Mouse (Mus musculus) lung, embryonic 15.5 days (tissue): ENCODE measurements around the gene Nsun7. TPM values are rescaled to one million over a fixed set of nuclear protein-coding genes. Genes with fewer than 3 reads are reported as not detected.
"Not testable (repeated sequence)": the region's sequence is repeated elsewhere in the genome, so short reads cannot be mapped to it uniquely, and the experiment has no call there.

Experiments
- ATAC-seq: fragments of 200-750 bp; cut with Nextera tagmentation; 2 replicates; pipeline ENCODE4 v1.8.0; 2017; ENCODE audit warnings: moderate number of reproducible peaks, borderline replicate concordance; ENCODE audit not compliant: low FRiP score, low TSS enrichment; ENCODE audit errors: extremely low read depth
- H3K27ac ChIP-seq: fragments of 300-500 bp; sonication (generic); 2 replicates; pipeline ENCODE4 v1.5.1; 2015; ENCODE audit warnings: moderate library complexity, mild to moderate bottlenecking, inconsistent platforms
- H3K27me3 ChIP-seq: fragments of 300-500 bp; sonication (generic); 2 replicates; pipeline ENCODE4 v1.6.1; 2015; ENCODE audit warnings: inconsistent platforms
- H3K36me3 ChIP-seq: fragments of 300-500 bp; sonication (generic); 2 replicates; pipeline ENCODE4 v1.6.1; 2015; ENCODE audit warnings: inconsistent platforms
- H3K4me1 ChIP-seq: fragments of 300-500 bp; sonication (generic); 2 replicates; pipeline ENCODE4 v1.6.1; 2015; ENCODE audit warnings: inconsistent platforms
- H3K4me2 ChIP-seq: fragments of 300-500 bp; sonication (generic); 2 replicates; pipeline ENCODE4 v1.6.1; 2015; ENCODE audit warnings: inconsistent platforms, mild to moderate bottlenecking, moderate library complexity
- H3K4me3 ChIP-seq: fragments of 300-500 bp; sonication (generic); 2 replicates; pipeline ENCODE4 v1.5.1; 2015; ENCODE audit warnings: mild to moderate bottlenecking, inconsistent platforms
- H3K9ac ChIP-seq: fragments of 300-500 bp; sonication (generic); 2 replicates; pipeline ENCODE4 v1.6.1; 2015; ENCODE audit warnings: inconsistent platforms
- H3K9me3 ChIP-seq: fragments of 300-500 bp; sonication (generic); 2 replicates; pipeline ENCODE4 v1.6.1; 2016; ENCODE audit warnings: inconsistent platforms
- WGBS: fragments of 180-500 bp; shearing (Covaris S2); methylation state at CpG from one replicate; pipeline ENCODE4 v1.1.7; 2015; 5-methylcytosine and 5-hydroxymethylcytosine counted together
- polyA plus RNA-seq: library from polyadenylated mRNA; unstranded; fragments of >200 nt; fragmentation: Nextera tagmentation; extraction: Ambion mirVana; gene quantifications from 2 replicates; pipeline ENCODE4 v1.2.1, GENCODE M21; 2015

Gene Nsun7
- polyA plus RNA-seq, 1 experiment from 2014 or later = 2.3 TPM

- Histone ChIP-seq H3K27me3 (no peaks in the 10 kb centered on the region), H3K4me1 (no peaks in the 10 kb centered on the region), H3K4me3 (no peak overlapping the region), H3K9ac (no peak overlapping the region), H3K36me3 (no peaks in the 10 kb centered on the region), H3K4me2 (no peak overlapping the region), H3K9me3 (no peaks in the 10 kb centered on the region), H3K27ac (no peak overlapping the region)
- no peak for ATAC-seq
- WGBS = 65% methylated on average over 6 of the region's 6 CpGs
Measured at GRCm38 (mm10) chr5:66244043-66244660, 15.5 kb upstream of the Nsun7 start.

- H3K27me3 ChIP-seq = no peaks in the 10 kb centered on the region
- H3K27ac ChIP-seq = no peak overlapping the region
- WGBS = 55% methylated on average over 9 of the region's 10 CpGs
- H3K9ac ChIP-seq = no peak overlapping the region
- H3K36me3 ChIP-seq = no peaks in the 10 kb centered on the region
- H3K4me1 ChIP-seq = no peaks in the 10 kb centered on the region
- no peak overlapping the region for H3K4me3 ChIP-seq
- no peak for ATAC-seq
- no peaks in the 10 kb centered on the region for H3K9me3 ChIP-seq
- H3K4me2 ChIP-seq = no peak overlapping the region
Measured at GRCm38 (mm10) chr5:66245958-66246497, 13.7 kb upstream of the Nsun7 start.

GRCm38 (mm10) chr5:66253219-66253618 is 6.5 kb upstream of the Nsun7 start:
- Histone ChIP-seq H3K4me1 (no peaks in the 10 kb centered on the region), H3K27me3 (no peaks in the 10 kb centered on the region), H3K4me2 (no peak overlapping the region), H3K27ac (no peak overlapping the region), H3K9me3 (no peaks in the 10 kb centered on the region), H3K9ac (no peak overlapping the region), H3K4me3 (no peak overlapping the region), H3K36me3 (no peaks in the 10 kb centered on the region)
- 59% methylated on average over 5 of the region's 5 CpGs for WGBS
- ATAC-seq = no peak

DNA sequence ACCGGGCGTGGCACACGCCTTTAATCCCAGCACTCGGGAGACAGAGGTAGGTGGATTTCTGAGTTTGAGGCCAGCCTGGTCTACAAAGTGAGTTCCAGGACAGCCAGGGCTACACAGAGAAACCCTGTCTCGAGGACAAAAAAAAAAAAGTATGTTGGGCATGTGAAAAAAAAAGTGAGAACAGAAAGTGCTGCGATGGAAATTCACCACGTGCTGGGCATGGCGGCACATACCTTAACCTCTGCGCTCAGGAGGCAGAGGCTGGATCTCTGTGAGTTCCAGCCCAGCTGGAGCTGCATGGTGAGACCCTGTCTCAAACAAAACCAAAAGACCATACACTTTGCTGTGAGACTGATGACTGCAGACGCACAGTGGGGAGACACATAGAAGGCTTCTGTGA is 4.7 kb upstream of the Nsun7 start:
- Histone ChIP-seq H3K4me2 (no peak overlapping the region), H3K27me3 (no peaks in the 10 kb centered on the region), H3K27ac (no peak overlapping the region), H3K36me3 (no peaks in the 10 kb centered on the region), H3K9me3 (no peaks in the 10 kb centered on the region), H3K4me3 (no peak overlapping the region), H3K9ac (no peak overlapping the region), H3K4me1 (peaks cover 8% of the 10 kb centered on the region)
- ATAC-seq = no peak
- 85% methylated on average over 10 of the region's 10 CpGs for WGBS

- no peak for ATAC-seq
- no peak overlapping the region for H3K9ac ChIP-seq
- H3K4me3 ChIP-seq = no peak overlapping the region
- H3K27ac ChIP-seq = no peak overlapping the region
- no peak overlapping the region for H3K4me2 ChIP-seq
- no peaks in the 10 kb centered on the region for H3K9me3 ChIP-seq
- no peaks in the 10 kb centered on the region for H3K27me3 ChIP-seq
- H3K36me3 ChIP-seq = no peaks in the 10 kb centered on the region
- peaks cover 11% of the 10 kb centered on the region for H3K4me1 ChIP-seq
- 69% methylated on average over 2 of the region's 2 CpGs for WGBS
Measured at GRCm38 (mm10) chr5:66259000-66259399, 697 bp upstream of the Nsun7 start.

DNA sequence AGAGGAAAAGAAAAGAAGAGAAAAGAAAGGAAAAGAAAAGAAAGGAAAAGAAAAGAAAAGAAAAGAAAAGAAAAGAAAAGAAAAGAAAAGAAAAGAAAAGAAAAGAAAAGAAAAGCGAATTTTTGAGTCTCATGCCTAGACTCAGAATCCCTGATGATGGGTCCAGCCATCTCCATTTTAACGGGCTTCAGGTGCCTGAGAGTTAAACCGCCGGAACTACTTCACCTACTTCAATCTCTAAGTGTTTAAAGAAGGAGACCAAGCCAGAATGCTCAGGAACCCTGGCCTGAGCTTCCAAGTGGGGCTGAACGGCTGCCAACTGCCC is 304 bp upstream of the Nsun7 start:
- H3K9me3 ChIP-seq, H3K27me3 ChIP-seq, H3K36me3 ChIP-seq, ATAC-seq, H3K27ac ChIP-seq: not testable (repeated sequence)
- Histone ChIP-seq H3K9ac (0 out of 2 replicates have a peak overlapping the region, but pooled peaks have one; percentile 52), H3K4me2 (peak overlapping the region; percentile 92), H3K4me3 (peak overlapping the region; percentile 57), H3K4me1 (peaks cover 11% of the 10 kb centered on the region)
- WGBS = 2% methylated on average over 5 of the region's 5 CpGs

GRCm38 (mm10) chr5:66262475-66262874 is 2.8 kb downstream of the Nsun7 start:
- H3K9me3 ChIP-seq = no peaks in the 10 kb centered on the region
- H3K27ac ChIP-seq = no peak overlapping the region
- no peak overlapping the region for H3K9ac ChIP-seq
- no peaks in the 10 kb centered on the region for H3K27me3 ChIP-seq
- 76% methylated on average over 2 of the region's 2 CpGs for WGBS
- no peaks in the 10 kb centered on the region for H3K36me3 ChIP-seq
- peaks cover 11% of the 10 kb centered on the region for H3K4me1 ChIP-seq
- no peak overlapping the region for H3K4me3 ChIP-seq
- ATAC-seq = no peak
- no peak overlapping the region for H3K4me2 ChIP-seq

GRCm38 (mm10) chr5:66263398-66263797 is 3.7 kb downstream of the Nsun7 start:
- Histone ChIP-seq H3K4me1 (peaks cover 11% of the 10 kb centered on the region), H3K36me3 (no peaks in the 10 kb centered on the region), H3K9me3 (no peaks in the 10 kb centered on the region), H3K27me3 (no peaks in the 10 kb centered on the region), H3K27ac (no peak overlapping the region), H3K4me2 (no peak overlapping the region), H3K9ac (no peak overlapping the region), H3K4me3 (no peak overlapping the region)
- ATAC-seq = no peak
- WGBS = 34% methylated on average over 4 of the region's 4 CpGs

- no peak overlapping the region for H3K27ac ChIP-seq
- H3K4me2 ChIP-seq = no peak overlapping the region
- no peak for ATAC-seq
- H3K36me3 ChIP-seq = no peaks in the 10 kb centered on the region
- H3K27me3 ChIP-seq = no peaks in the 10 kb centered on the region
- 66% methylated on average over 7 of the region's 7 CpGs for WGBS
- no peak overlapping the region for H3K4me3 ChIP-seq
- no peaks in the 10 kb centered on the region for H3K4me1 ChIP-seq
- no peak overlapping the region for H3K9ac ChIP-seq
- H3K9me3 ChIP-seq = no peaks in the 10 kb centered on the region
Measured at GRCm38 (mm10) chr5:66269616-66270015, 9.9 kb downstream of the Nsun7 start.

DNA sequence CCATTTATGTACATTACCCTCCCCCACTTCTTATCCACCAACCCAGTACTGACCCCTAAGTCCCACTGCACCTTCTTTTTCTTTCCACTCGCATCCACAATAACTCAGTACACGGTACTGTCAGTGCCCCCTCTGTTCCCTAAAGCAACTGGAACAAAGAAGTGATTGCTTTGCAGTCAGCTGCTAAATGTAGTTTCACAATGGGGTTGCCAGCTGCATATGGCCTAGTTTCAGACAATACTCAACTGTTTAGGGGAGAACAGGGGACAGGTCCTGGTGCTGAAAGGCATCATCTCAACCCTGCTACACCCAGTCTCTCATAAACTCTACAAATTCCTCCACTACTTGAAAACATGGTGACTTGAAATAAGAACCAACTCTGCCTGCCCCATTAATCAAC is 11.4 kb downstream of the Nsun7 start:
- H3K9ac ChIP-seq = no peak overlapping the region
- WGBS = 83% methylated on average over 2 of the region's 2 CpGs

DNA sequence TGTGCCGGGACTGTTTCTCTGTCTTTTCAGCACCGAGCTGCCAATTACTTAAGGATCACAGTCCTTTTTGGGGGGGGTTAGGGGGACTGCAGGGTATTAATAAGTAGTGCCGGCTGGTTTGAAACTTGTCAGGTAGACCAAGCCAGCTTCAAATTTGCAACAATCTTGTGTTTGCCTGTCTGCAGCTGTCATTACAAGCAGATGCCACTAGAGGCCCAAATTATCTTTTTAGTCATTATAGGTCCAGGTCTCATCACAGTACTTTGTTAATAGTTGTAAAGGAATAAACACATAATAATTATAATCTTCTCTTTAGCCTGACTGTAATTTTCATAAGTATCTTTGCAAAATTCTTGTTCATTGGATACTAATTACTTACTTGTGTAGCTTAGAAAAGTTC is 14.7 kb downstream of the Nsun7 start:
- Histone ChIP-seq H3K4me3 (no peak overlapping the region), H3K27ac (no peak overlapping the region), H3K9ac (no peak overlapping the region), H3K27me3 (no peaks in the 10 kb centered on the region), H3K9me3 (no peaks in the 10 kb centered on the region), H3K36me3 (no peaks in the 10 kb centered on the region), H3K4me2 (no peak overlapping the region), H3K4me1 (no peaks in the 10 kb centered on the region)
- 59% methylated on average over 3 of the region's 3 CpGs for WGBS
- no peak for ATAC-seq

More for the DNA sequence above, 11.4 kb downstream of the Nsun7 start:
- no peaks in the 10 kb centered on the region for H3K4me1 ChIP-seq
- ATAC-seq = no peak
- H3K9me3 ChIP-seq = no peaks in the 10 kb centered on the region
- no peak overlapping the region for H3K4me2 ChIP-seq
- H3K27me3 ChIP-seq = no peaks in the 10 kb centered on the region
- no peak overlapping the region for H3K4me3 ChIP-seq
- no peak overlapping the region for H3K27ac ChIP-seq
- H3K36me3 ChIP-seq = no peaks in the 10 kb centered on the region

- Histone ChIP-seq H3K4me2 (no peak overlapping the region), H3K27me3 (no peaks in the 10 kb centered on the region), H3K4me1 (no peaks in the 10 kb centered on the region), H3K9ac (no peak overlapping the region), H3K36me3 (no peaks in the 10 kb centered on the region), H3K27ac (no peak overlapping the region), H3K9me3 (no peaks in the 10 kb centered on the region), H3K4me3 (no peak overlapping the region)
- WGBS = 65% methylated on average over 2 of the region's 2 CpGs
- ATAC-seq = no peak
Measured at GRCm38 (mm10) chr5:66279650-66280049, 20.0 kb downstream of the Nsun7 start.

DNA sequence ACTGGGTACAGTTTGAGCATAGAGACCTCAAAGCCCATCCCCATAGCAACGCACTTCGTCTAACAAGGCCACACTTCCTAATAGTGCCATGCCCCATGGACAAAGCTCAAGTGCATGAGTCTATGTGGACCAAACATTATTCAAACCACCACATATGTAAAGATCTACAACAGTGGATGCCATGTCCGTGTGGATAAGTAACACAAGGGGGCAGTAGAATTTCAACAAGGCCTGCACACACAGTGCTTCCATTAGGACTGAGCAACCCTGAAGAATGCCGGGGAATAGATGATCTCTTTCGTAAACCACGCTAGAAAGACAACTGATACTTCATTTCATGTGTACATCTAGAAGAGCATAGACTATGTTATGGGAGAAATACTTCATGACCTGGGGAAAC is 21.0 kb downstream of the Nsun7 start:
- H3K4me3 ChIP-seq = no peak overlapping the region
- no peaks in the 10 kb centered on the region for H3K9me3 ChIP-seq
- ATAC-seq = no peak
- H3K27me3 ChIP-seq = no peaks in the 10 kb centered on the region
- H3K4me1 ChIP-seq = no peaks in the 10 kb centered on the region
- no peak overlapping the region for H3K4me2 ChIP-seq
- no peak overlapping the region for H3K9ac ChIP-seq
- no peak overlapping the region for H3K27ac ChIP-seq
- no peaks in the 10 kb centered on the region for H3K36me3 ChIP-seq
- 70% methylated on average over 6 of the region's 6 CpGs for WGBS
